Mouse (Mus musculus) layer of hippocampus, adult 11-12 months (tissue): ENCODE measurements at regions not wholly inside any gene's neighbourhood (a gene's known extent, or its start where the extent isn't known, plus 50 kb on each side); places are given as distances from the start of the nearest gene placed in this dataset.

Experiments used
- DNase-seq: peaks from one replicate; pipeline ENCODE4 v3.0.0; 2022; ENCODE audit warnings: low spot score

GRCm38 (mm10) chr15:36669748-36670147, 337.8 kb downstream of the Zfp706 start:
- DNase-seq, result no peak

- no peak for DNase-seq
Measured at GRCm38 (mm10) chr15:36666566-36666965, 341.0 kb downstream of the Zfp706 start.

GRCm38 (mm10) chr15:36664391-36664790, 343.2 kb downstream of the Zfp706 start:
- no peak for DNase-seq

GRCm38 (mm10) chr15:36660986-36661385, 346.6 kb downstream of the Zfp706 start:
- no peak for DNase-seq
